Mouse (Mus musculus) G1E (cell line): Measurements from ENCODE around the gene Fyco1.

Experiments
- CTCF ChIP-seq: IDR thresholded peaks from 2 replicates; pipeline ENCODE4 v1.5.1; 2012; ENCODE audit warnings: low read depth, low read length, inconsistent platforms, mixed read lengths
- GATA1 ChIP-seq: IDR thresholded peaks from 2 replicates; pipeline ENCODE4 v1.6.1; 2012; ENCODE audit warnings: borderline replicate concordance, low read length, inconsistent platforms, mixed read lengths
- GATA2 ChIP-seq: IDR thresholded peaks from 2 replicates; pipeline ENCODE4 v1.6.1; 2012; ENCODE audit warnings: low read depth, low read length, inconsistent platforms, borderline replicate concordance
- POLR2AphosphoS5 ChIP-seq: IDR thresholded peaks from 2 replicates; pipeline ENCODE4 v1.6.1; 2012; ENCODE audit warnings: low read depth, low read length, inconsistent platforms; ENCODE audit not compliant: insufficient replicate concordance

DNA sequence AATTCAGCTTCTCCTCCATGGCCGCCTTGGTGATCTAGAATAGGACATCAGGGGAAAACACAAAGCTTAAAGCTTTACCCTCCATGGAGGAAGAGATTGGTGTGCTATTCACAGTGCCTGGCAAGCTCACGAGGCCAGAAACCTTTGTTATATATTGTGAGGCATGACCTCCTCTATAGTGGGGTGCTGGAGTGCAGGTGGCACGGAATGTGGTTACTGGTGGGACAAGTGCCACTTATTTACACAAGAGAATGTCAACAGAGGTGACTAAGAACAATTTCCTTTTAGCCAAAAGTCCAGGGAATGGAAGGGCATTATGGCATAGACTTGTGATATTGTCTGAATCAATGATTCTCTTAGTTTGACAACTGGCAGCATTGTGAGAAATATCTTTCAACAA is 25.1 kb downstream of the Fyco1 start:
- TF ChIP-seq CTCF (no peak), POLR2AphosphoS5 (no peak), GATA2 (no peak), GATA1 (no peak)
